Mouse (Mus musculus): ENCODE data around the gene Plin2.

DNA sequence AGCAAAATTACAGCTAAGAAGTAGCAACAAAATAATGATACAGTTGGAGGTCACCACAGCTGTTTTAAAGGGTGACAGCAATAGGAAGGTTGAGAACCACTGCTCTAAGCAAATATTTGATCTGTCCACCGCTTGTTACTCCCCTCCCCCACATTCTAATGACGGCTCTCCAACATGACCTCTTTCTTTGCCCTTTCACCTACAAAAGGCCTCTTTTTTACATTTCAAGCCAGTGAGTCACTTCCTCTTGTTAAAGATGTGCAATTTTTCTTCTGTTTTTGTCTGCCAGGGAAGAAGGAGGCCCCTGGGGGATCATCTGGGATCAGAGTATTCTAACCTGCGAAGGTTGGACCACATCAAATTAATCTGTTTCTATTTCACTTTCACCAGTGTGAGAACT, 1.9 kb upstream of the Plin2 start:
- TF ChIP-seq POLR2A (IDR thresholded peaks at IDR 0.05; ENCODE audit: control insufficient read depth, low read depth, low read length) (no peak), CTCF (IDR thresholded peaks at IDR 0.05; ENCODE audit: control insufficient read depth, insufficient read depth, insufficient replicate concordance, low read depth, low read length) (no peak)
